Mouse (Mus musculus) telencephalon, adult 2 months (tissue): ENCODE measurements around the gene Alpl.

Experiments
- DNase-seq: peaks from one replicate; pipeline ENCODE4 v3.0.0-alpha.2; 2011; ENCODE audit warnings: low read depth, low spot score

Alpl gene

GRCm38 (mm10) chr4:137717671-137718070, 78.5 kb downstream of the Alpl start:
- DNase-seq: no peak

DNA sequence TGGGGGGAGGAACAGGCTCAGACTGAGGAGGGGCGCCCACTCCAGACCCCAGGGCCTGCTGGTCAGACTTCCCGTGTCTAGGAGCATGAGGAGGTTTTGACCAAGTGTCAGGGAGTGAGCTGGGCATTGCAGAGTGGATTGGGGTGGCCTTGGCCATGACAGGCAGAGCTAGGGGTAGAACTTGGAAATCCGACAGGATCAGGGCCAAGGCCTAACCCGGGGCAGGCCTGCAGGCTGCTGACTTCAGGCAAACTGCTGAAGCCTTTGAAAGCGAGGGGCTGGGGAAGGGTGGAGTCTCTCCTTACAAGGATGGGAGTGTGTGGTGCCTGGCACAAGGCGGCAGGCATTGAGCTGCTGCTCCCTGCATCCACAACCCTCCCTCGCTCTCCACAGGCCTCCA, 79.2 kb downstream of the Alpl start:
- DNase-seq: no peak

- no peak for DNase-seq
Measured at GRCm38 (mm10) chr4:137714020-137714624, 82.1 kb downstream of the Alpl start.

- DNase-seq: no peak
Measured at GRCm38 (mm10) chr4:137712963-137713362, 83.2 kb downstream of the Alpl start.

DNA sequence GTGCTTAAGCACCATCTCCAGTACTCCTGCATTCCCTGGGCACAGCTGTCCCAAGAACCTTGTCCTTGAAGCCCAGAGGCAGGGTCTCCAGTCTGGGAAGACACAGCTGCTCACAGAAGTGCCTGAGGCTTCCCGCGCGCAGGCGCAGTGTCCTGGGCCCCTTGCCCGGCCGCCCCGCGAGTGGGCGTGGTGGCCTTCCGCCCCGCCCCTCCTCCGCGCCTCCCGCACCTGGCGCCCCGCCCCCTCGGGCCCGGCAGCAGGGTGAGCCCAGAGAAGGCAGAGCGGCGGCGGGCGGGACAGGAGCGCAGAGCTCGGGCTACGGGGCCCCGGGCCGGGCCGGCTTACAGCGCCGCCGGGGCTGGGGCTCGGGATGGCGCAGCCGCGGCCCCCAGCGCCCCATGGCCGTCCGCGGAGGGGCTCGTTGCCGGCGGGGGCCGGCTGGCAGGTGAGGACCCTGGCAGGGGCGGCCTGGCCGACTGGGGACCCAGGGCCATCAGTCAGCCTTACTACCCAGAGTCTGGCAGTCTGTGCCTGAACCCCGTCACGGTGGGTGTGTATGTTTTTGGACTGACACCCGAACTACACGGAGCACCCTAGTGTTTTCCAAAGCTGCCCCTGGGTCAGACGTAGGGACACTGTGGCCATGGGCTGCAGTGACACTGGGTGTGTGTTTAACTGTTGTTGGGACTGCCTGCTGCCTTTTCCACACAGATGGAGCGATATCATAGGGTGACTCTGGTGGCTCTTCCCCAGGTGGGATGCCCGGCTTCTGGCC, 88.8 kb downstream of the Alpl start:
- DNase-seq: no peak

GRCm38 (mm10) chr4:137706510-137706909, 89.7 kb downstream of the Alpl start:
- DNase-seq: no peak

DNA sequence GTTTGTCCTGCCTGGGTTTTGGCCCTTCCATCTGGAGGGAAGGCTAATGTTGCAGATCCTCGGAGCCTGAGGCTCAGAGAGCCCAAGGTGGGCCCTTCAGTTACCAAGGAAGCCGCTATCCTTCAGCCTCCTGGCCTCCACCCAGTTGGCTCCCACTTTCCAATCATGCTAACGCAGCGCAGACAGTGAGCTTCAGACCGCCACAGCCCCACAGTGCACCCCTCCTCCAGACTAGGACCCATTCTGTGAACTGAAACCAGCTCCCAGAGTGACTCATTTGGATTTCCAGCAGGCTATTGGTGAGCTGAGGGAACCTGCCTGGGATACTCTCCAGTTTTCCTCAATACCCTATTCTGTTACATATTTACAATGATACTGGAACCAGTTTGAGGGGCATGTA, 90.8 kb downstream of the Alpl start:
- DNase-seq: no peak

- DNase-seq: no peak
Measured at GRCm38 (mm10) chr4:137704561-137704960, 91.6 kb downstream of the Alpl start.

DNA sequence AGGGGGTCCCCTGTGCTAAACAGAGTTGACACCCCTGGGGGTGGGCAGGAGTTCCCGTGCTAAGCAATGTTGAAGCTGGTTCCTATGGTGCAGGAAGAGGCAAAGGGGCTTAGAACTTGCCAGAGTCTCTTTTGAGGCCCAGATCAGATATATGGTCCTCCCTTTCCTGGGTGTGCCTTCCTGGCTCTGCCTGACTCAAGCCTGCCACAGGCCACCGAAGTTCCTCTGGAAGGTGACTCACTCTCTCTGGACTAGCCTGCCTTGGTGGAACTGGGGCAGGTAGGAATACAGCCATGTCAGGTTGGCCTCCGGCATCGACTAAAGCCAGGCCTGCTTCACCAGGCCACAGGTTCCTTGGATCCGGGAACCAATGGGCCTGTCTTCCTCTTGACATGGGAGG, 93.1 kb downstream of the Alpl start:
- no peak for DNase-seq

DNA sequence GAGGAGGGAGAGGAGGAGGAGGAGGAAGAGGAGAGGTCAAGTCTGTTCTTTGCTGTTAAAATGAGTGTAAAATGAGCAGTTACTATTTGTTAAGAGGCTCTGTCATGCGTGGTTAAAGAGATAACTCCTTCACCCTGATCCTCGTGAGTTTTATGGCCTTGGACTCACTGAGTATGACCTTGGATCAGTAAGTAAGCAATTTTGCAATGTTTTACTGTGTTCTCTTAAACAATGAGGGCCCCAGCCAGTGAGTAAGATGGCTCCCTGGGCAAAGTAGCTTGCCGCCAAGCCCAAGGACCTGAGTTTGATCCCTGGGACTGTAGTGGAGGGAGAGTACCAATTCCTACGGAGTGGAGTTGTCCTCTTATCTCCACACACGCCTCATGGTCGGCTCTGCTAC, 95.2 kb downstream of the Alpl start:
- no peak for DNase-seq

- no peak for DNase-seq
Measured at GRCm38 (mm10) chr4:137699264-137700211, 96.6 kb downstream of the Alpl start.

GRCm38 (mm10) chr4:137698076-137698985, 97.9 kb downstream of the Alpl start:
- DNase-seq: no peak

GRCm38 (mm10) chr4:137697156-137697885, 98.9 kb downstream of the Alpl start:
- no peak for DNase-seq

GRCm38 (mm10) chr4:137695900-137696299, 100.3 kb downstream of the Alpl start:
- no peak for DNase-seq

- DNase-seq: no peak
Measured at GRCm38 (mm10) chr4:137695300-137695699, 100.9 kb downstream of the Alpl start.

DNA sequence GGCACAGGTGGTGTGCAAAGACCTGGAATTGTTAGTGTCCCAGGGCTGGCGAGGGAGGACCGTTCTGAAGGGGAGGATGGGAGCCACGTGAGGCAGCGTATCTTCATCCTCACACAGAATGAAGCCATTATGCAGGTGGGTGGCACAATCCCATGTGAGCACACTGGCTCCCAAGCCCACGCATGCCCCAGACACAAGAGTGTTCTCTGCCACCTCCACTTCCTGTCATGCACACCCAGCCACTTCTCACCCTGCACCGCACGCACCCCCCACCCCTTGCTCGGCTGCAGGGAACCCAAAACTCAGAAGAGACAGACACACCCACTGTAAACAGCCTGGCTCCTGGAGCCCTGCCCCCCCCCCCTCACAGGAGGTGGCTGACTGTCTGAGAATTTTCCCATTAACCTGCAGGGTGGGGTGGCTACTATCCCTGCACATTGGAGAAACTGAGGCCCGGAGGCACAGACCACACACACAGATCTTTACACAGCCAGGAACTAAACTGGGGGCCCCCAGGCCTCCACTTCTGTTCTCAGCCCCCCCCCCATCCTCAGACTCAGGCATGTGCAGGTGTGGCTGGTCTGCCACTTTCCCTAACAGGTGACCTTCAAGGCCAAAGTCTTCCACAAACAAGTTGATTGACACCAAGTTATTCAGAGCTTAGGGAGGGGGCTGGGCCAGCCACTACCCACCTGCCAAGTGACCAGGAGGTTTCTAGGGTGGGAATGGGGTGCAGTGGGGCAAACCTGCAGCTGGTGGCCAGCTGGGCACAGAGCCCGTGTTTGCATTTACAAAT, 103.9 kb downstream of the Alpl start:
- peak; percentile 81 for DNase-seq
